Mouse (Mus musculus) embryo, embryonic 10 days (tissue): ENCODE measurements around the gene Nr2c1.

Experiments
- DNase-seq: peaks from one replicate; pipeline ENCODE4 v3.0.0-alpha.2; 2015; ENCODE audit warnings: low spot score

The Nr2c1 gene

DNA sequence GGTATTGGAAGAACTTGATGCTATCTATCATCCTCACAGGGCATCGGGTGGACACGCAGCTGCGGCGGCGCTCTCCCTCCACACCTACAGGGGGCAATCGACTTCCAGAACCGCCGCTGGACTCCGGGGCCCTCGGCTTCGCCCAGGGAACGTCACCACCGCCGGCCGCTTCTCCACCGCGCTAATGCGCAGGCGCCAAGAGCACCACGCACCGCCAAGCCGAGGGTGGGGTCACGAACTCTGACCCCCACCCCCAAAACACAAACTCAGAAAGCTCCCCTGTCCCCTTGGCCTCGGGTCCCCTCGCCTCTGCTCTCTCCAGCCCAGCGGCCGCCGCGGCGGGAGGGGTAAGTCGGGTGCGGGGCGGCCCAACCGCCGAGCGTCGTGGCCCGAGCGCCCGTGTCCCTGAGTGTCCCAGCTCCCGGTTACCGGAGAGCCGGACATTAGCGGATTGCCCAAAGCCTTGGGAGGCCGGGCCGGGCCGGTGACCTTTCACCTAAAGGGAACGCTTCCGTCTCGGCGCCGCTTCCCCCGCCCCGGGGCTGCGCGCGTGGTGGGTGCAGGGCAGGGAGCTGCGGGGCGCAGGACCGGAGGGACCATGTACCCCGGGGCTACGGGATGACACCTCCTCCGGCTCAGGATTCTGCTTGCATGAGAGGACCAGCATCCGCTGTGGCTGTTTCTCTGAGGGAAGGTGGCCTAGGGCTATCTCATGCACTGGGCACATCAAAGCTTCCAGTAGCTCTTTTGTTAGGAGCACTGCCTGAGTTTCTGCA, at the start of gene Nr2c1:
Gene Nr2c1 (plus strand): TSS at position 268 of the 776 bp plus-strand sequence.
- DNase-seq = peak; percentile 92

GRCm38 (mm10) chr10:94098100-94098499, 49.7 kb upstream of the Nr2c1 start:
- DNase-seq = no peak

DNA sequence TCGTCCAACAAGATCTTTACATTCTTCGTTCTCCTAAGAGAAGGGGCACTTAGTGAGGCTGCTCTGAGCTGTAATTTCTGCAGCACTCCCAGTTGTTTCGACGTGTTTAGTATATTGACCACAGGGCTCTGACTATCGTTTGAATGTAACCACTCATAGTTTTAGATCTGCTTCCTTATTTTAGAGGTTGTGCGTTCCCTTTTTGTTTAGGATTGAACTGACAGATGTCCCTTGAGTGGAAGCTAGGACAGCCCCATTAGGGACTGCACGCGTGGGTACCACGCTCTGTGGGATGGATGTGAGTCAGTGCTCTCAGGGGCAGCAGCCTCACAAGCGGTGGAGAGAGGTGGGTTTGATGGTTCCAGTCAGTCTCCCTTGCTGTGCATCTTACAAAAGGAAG, 42.3 kb upstream of the Nr2c1 start:
- DNase-seq = no peak

DNA sequence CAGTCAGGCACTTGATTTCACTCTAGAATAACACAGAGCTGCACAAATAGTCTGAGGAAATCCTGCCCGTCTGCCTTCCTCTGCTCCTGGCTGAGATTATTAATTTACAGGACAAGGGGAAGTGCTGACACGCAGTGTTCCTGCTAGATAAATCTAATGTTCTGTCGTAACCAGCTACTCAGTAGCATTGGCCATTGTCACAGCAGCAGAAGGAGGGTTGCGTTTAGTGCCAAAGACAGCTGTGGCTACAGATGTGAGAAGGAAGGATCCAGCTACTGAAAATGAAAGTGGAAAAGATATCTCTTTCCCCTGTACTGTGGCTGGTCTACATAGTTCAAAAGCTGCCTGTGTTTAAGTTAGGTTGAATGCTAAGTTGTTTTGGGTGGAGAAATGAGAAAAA, 40.7 kb upstream of the Nr2c1 start:
- DNase-seq = no peak

DNA sequence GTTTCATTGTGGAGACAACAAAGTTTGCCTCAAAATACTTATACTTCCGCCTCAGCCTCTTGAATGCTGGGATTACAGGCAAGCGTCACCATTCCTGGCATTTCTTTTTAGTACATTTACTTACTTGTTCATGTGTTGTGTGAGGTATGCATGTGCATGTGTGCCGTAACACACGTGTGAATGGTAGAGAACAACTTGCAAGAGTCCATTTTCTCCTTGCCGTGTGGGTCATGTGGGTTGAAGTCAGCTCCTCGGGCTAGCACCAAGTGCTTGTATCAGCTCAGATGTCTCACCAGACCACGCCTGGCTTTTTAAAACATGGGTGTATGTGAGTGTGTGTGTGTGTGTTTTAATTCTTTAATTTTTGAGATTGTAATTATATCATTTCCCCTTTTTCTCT, 40.2 kb upstream of the Nr2c1 start:
- DNase-seq = no peak

- no peak for DNase-seq
Observed at GRCm38 (mm10) chr10:94108791-94109190, 39.0 kb upstream of the Nr2c1 start.

DNA sequence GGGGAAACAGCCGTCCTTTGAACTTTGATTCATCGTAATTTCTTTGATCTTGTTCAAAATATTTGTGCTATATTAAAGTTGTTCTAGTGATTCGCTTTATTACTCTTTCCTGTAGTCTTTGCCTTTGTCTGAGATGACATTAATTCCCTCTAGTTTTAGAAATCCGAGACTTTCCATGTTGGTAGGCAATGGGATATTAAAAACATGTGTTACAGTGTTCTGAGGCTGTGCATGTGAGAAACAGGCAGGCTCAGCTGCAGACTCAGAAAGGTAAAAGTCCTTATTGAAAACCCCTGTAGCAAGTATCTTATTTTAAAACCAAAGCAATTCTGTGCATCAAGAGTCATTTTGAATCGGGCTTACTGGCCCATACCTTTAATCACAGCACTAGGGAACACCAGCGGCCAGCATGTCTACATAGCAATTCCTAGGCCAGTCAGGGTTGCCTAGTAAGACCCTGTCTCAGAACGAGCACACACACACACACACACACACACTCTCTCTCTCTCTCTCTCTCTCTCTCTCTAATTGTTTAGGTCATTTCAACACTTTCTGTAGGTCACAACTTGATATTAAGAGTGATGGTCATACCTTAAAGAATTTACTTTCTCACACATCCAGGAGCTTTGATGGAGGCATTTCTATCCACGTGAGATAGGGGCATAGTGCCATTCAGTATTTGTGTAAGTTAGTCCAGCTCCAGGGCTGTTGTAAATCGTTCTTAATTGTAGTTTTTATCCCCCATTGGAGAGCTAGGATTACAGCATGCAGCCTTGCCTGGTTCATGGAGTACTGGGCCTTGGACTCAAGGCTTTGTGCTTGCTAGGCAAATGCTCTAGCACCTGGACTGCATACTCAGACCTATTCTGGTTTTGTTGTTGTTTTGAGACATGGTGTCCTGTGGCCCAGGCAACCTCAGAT, 36.7 kb upstream of the Nr2c1 start:
- DNase-seq = no peak

DNA sequence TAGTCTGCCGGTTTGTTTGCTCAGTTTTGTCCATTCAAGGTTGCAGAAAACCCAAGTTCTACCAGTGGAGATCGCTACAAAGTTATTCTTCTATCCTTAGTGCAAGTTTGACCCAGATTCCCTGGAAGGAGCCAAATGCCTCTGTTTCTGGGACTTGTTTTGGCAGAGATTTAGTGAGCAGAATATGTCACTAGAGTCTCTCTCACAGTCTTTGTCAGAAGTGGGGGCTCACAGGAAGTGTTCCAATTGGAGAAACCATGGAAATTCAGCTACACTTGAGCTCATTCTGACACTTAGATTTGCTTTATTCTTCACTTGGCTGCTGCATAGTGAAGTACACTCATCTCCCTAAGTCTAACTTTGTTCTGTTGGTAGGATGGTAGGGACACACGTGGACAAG, 35.6 kb upstream of the Nr2c1 start:
- no peak for DNase-seq

DNA sequence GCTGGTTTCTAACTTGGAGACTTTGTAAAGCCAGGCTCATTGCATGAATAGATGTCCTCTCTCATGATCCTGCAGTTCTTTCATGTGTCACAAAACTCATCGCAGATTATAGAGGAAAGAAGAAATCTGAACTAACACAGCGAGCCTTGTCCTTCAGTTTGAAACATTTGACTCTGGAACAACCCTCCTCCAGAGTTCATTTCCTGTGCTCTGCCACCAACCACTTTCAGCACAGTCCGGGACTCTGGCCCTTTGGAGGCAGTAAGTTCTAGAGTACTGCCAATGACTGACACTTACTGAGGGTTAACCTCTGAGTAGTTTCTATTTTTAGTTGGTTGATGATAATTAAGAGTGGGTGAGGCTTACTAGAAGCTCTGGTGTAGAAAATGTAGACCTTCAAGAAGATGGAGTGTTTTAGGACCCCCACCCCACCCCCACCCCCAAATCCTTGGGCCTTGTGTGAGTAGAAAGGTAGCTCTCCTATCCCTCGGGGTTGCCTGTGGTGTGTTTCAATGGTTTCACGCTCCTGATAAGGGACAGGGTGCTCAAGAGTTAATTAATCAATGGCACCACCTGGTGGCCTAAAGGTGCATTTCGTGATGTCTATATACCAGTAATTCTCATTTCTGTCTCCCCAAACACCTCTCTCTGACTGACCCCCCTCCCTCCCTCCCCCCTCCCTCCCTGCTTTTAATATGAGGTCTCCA, 31.8 kb upstream of the Nr2c1 start:
- DNase-seq = peak; percentile 89

DNA sequence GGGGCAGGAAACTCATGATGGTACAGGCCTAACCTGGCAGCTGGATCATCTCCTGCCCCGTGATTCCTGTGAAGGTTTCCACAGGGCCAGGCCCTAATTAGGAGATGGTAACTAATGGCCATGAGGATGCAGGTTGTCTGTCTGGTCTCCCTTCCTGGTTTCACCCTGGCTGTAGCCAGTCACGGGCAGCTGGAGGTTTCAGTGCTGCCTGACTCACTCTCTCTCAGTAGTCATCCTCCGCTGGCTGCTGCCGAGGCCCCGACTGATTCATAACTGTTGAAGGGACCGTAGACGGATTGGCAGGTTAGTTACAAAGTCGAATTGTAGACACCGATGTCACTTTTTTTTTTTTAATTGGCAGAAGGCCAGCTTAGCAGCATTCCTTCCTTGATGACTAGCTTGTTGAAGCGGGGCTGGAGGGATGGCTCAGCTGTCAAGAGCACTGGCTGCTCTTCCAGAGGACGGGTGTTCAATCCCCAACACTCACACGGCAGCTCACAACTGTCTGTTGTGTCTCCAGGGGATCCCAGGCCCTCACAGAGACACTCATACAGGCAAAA, 31.0 kb upstream of the Nr2c1 start:
- DNase-seq = no peak

- DNase-seq = no peak
Observed at GRCm38 (mm10) chr10:94117916-94118315, 29.9 kb upstream of the Nr2c1 start.

- no peak for DNase-seq
Observed at GRCm38 (mm10) chr10:94118993-94119392, 28.8 kb upstream of the Nr2c1 start.

- DNase-seq = no peak
Observed at GRCm38 (mm10) chr10:94120676-94121075, 27.1 kb upstream of the Nr2c1 start.

- DNase-seq = no peak
Observed at GRCm38 (mm10) chr10:94122595-94122994, 25.2 kb upstream of the Nr2c1 start.

DNA sequence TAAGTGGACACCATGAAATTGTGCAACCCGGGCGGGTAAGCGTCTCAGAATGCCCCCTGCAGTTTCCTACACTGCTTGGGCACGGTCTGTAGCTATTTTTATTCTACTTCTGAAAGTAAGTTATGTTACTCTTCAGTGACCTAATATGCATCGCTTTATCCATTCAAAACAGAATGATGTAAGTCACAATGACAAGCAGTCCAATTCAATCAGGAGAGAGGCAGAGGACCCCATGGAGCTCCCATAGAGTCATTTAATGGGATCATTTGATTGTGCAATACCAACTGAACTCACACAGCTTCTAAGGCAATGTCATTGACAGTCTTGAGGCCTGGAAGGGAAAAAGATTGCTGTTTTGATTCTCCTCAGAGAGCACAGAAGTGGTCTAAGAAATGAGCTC, 24.2 kb upstream of the Nr2c1 start:
- DNase-seq = no peak

- DNase-seq = peak; percentile 47
Observed at GRCm38 (mm10) chr10:94124376-94124775, 23.4 kb upstream of the Nr2c1 start.

DNA sequence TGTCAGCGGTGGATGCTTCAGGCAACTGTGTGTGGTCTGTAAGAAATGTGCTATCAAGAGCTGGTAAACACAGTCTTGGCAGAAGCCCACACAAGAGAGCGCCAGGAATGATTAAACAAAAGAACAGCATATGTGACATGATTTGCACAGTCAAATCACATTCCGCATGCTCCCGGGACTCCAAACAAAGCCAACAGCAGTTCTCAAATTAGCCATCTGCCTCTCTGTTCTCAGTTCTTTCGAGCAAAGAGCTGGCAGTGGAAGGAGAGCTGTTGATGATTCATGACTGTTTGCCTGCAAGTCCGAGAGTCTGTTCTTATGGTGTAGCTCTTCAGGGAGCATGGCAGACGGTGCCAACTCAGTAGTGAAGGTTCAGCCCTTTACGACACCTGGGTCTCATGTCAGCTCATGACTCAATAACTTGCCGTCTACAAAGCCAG, 18.1 kb upstream of the Nr2c1 start:
- DNase-seq = no peak

DNA sequence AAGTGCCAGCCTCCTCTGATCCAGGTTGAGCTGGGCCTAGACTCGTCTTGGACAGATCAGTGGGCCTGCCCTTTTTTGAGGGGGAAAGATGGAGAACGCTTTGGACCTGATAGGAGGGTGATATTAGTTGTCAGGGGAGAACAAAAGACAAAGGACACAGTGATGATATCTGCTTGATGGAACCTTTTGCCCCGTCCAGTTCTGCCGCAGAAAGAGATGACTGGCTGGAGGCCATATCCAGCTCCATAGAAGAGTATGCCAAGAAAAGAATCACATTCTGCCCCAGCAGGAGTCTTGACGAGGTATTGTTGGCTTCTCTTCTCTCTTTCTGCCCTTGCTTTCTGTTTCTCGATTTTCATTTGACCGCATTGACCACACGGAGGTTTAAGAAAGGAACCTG, 14.7 kb upstream of the Nr2c1 start:
- DNase-seq = no peak

- DNase-seq = no peak
Observed at GRCm38 (mm10) chr10:94133674-94134073, 14.1 kb upstream of the Nr2c1 start.

GRCm38 (mm10) chr10:94134535-94135390, 13.1 kb upstream of the Nr2c1 start:
- no peak for DNase-seq

- no peak for DNase-seq
Observed at GRCm38 (mm10) chr10:94138890-94139482, 8.8 kb upstream of the Nr2c1 start.
